Mouse (Mus musculus): ENCODE data around the gene Cntfr.

DNA sequence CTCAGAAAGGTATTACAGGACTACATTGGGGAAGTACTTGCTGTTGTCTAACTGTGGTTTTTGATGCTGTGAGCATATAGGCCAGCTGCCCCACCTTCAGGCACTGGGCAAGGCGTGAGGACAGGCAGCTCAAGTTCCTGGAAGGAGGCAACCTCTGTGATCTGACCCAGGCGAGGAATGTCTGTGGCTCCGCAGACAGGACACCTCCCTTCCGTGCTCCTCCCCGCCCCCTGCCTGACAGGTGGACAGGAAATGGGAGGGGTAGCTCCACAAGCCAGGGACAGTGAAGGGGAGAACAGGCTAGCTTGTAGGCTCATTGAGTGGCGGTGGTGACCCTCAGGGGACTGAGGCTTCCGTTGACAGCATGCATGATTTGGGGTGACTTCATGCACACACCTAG is 32.4 kb downstream of the Cntfr start:
- TF ChIP-seq EP300 (IDR thresholded peaks at IDR 0.05), result no peak
- TF ChIP-seq CTCF (IDR thresholded peaks at IDR 0.05), result no peak
